Mouse (Mus musculus) ovary, postnatal 10 days (tissue): ENCODE results near the gene Gstt3.

Experiments
- DNase-seq: peaks from one replicate; pipeline ENCODE4 v3.0.0; 2022; ENCODE audit warnings: low spot score

Gstt3 gene

DNA sequence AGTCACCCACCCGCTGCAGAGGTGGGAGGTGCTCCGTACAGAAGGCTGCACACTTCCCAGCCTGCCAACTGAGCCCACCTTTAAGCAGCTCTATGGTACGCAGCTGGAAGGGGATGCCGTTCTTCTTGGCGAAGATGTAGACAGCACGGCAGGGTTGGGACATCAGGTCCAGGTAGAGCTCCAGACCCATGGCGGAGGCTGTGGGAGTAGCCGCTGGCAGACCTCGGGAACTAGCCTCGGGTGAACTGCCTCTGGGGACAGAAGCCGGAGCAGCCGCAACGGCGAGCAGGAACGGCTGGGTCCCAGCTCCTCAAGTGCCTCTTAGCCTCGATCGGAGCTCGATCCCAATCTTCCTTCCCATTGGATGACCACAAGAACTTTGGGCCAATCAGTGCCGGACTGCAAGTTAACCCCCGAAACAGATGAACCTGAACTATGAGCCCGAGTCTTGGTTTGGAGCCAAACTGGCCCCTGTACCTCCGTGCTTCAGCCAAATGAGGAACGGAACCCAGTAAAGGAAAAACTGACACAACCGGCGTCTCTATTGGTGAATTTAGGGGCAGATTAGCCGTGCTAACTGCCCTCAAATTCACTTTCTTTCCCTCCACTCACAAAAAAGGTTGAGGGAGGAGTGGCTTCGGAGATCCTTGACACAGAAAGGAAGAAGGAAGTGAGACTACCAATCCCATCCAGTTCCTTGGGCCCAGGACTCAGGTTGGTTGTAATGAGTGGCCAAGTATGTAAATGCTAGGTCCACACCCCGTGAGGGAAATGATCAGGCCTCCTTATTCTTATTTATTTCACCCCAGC lies at the start of gene Gstt3, which contains the start of gene Gm20441:
Gene Gstt3 (minus strand): TSS at position 646 of the 810 bp plus-strand sequence.
Gene Gm20441 (minus strand): TSS at position 186 of the 810 bp plus-strand sequence.
- no peak for DNase-seq

DNA sequence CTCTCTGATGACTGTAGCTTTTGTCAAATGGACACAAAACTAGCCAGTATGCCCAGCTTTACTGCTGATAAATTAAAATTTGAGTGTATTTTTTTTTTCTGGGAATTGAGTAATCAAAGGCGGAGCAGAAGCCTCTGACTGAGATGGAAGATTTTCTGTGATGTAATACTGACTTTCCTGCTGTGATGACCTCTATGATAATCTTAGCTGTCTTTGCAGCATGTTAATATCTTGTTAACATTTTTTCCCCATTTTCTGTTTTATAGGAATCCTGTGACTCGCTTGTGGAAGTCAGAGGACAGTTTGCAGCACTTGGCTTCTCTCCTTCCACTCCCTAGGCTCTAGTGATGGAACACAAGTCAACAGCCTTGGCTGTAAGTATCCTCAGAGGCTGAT lies 49.1 kb upstream of the Gstt3 start:
- DNase-seq, result no peak

DNA sequence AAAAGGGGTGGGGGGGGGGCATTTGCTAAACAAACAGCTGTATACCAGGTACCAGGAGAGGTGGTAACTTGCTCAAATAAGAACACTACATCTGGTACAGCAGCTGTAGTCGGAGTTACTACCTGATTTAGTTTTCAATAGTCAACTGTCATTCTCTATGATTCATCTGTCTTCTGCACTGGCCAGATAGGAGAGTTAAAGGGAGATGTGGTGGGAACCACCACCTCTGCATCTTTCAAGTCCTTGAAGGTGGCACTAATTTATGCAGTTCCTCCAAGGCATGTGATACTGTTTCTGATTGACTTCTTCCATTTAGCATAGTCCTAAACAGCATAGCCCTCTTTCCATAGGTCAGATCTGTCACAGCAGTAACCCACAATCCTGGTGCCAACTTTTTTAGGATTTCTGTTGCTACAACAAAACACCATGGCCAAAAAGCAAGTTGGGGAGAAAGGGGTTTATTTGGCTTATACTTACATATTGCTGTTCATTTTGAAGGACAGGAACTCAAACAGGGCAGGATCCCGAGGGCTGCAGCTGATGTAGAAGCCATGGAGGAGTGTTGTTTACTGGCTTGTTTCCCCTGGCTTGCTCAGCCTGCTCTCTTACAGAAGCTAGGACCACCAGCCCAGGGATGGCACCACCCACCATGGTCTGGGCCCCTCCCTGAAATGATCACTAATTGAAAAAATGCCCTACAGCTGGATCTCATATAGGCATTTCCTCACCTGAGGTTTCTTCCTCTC lies 48.5 kb upstream of the Gstt3 start:
- DNase-seq, result no peak

DNA sequence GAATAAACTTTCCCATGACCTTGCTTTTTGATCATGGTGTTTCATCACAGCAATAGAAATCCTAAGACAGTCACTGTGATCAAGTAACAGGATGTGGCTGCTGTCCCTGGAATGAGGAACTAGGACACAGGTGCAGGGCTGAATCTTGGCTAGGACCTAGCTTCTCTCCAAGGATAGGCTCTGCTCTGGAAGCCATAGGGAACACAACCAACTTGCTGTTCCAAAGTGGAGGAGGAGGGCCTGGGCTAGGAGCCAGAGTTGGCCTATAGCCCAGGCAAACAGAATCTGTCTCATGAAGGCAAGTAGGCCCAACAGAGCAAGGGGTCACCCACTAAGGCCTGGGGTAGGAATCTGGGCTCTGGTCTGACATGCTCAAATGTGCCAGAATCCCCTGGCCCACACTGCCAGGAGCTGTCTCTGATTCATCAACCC lies 47.3 kb upstream of the Gstt3 start:
- DNase-seq, result no peak

DNA sequence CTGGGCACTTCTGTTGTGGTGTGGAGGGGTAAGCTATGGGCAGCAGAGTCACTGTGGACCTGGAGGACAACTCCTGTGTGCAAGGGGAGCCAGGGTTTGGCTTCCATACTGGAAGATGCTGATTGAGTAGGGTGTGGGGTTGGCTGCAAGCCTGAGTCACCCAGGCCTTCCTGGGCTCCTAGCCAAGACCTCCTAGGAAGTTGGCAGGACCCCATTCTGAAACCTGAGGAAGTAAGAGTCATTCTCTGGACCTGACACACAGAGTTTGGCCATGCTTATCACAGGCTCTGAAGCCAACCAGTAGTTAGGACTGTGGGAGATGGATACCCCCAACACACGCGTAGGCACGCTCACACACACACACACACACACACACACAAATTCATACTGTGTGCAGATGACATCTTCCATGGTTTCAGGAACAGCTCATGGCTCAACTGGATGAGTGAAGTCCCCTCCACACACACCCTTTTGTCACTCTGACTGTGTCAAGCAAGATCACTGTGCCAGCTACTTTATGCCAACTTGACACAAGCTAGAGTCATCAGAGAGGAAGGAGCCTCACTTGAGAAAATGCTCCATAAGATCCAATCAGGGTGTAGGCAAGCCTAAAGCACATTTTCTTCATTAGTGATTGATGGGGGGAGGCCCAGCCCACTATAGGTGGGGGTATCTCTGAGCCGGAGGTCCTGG lies 46.6 kb upstream of the Gstt3 start:
- no peak for DNase-seq

DNA sequence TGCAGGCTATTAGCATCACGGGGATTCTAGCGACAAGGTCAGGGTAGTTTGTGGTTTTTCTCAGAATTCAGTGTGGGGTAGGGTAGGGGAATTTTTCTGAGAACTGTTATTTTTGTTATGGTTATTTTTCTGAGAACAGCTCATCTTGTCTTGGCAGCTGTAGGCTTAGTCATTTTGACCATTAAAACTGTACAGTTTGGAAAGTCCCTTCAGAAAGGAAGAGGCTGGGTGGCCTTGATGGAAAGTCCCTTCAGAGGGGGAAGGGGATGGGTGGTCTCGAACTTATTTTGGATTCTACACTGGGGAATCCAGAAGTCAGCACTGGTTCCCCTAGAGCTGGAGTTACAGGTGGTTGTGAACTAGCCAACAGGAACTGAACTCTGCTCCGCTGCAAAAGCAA lies 43.3 kb upstream of the Gstt3 start:
- DNase-seq, result no peak

DNA sequence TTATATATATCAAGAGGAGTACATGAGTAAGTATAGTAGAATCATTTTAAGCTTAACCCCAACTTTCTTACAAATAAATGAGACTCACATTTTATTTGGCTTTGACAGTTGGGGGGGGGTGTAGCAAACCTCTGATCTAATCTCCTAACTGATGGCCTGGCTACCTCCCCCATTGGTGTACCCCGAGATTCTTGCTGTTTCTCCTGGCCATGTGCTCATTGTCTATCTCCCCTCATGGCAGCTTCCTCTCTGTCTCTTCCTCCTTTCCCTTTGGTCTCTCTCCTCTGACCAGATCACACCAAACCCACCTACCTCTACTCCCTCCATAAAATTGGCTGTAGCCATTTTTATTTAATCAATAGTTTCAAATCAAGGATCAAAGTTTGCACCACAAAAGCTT lies 42.6 kb upstream of the Gstt3 start:
- no peak for DNase-seq

DNA sequence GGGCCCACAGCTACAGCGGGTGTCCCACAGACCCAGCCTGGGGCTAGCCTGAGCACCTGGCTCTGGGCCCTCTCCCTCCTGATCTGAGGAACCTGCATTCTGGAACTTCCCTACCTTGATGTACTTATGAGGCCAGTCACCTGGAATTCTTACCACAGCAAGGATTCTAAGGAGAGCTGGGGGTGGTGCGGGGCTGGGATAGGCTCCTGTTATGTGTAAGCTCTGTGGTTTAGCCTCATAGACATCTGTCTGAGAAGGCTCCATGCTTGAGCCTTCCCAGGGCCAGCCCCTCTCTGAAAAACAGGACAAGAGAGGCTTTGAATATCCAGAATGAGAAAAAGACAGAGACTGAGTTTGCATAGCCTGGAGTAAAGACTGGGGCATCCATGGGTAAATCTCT lies 41.2 kb upstream of the Gstt3 start, which contains the start of gene Gstt4:
Gene Gstt4 (minus strand): TSS at position 101 of the 400 bp plus-strand sequence.
- no peak for DNase-seq

DNA sequence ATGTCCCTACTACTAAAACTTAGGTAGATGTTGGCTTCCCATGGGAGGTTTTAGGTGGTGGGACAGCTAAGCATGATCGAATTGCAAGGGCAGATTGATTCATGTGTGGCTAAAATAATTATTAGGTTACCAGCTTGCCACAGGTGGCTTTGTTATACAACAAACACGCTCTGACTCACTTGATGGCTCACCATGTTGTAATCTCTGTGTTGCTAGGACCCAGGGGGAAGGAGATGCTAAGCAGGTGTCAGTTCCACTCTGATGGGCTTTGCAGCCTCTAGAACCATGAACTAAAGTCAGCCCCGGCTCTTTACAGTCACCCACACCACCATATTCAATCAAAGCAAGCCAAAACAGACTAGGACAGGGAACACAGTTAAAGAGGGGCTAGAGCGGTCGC lies 38.7 kb upstream of the Gstt3 start:
- no peak for DNase-seq

DNA sequence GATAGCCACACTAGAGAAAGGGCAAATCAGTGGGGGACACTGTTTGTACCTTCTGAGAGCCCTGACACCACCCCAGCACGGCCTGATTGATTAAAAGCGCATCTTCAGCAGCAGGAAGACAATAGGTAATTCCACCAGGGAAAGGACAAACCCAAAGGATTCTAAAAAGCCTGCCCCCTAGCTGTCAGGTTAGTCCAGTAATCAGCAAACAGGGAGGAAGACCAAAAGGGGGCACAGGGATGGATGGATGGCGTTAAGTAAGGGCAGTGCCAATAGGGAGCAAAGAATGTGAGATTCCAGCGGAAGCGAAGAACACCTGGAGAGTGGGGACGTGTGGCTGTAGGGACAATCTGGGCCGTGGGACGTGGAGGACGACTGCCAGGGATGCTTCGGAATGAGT lies 37.4 kb upstream of the Gstt3 start:
- no peak for DNase-seq

DNA sequence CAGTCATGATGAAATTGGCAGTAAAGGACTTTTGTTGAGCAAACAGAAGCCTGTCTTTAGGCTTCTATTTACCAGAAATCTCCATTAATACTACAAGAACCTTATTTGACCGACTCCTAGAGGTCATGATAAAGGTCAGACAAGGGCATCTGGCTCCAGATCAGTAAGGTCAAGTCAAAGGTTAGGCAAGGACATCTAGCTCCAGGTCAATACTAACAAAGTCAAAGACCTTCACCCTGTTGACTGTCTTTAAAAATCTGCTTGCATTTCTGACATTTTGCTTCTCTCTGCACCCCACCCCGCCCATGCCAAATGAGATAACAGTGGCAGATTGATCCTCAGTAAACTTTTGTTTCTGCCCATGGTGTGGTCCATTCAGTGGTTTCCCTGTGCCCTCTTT lies 23.0 kb upstream of the Gstt3 start:
- DNase-seq, result no peak

DNA sequence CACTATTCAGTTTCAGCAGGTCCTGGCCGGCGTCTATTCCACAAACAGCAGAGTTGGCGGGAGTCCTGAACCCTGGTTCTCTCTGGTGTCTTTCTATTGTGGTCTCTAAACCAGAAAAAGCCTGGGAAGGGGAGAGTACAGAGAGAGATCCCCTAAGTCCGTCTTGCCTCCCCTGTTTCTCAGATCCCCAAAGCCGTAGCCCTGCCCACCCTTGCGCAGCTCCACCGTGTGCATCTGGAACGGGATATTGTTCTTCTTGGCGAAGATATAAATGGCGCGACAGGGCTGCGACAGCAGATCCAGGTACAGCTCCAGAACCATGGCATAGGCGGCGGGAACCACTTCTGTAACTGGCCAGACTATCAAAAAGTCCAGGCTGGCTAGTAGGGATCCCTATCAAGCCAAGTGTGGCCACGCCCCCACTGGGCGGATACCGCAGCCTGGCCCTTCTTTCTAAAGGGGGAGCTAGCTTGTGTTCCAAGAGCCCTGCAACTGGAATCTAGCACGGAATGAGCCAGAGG lies 17.0 kb upstream of the Gstt3 start, which contains the start of gene Gstt1:
Gene Gstt1 (minus strand): TSS at position 409 of the 521 bp plus-strand sequence.
- DNase-seq, result peak; percentile 7

DNA sequence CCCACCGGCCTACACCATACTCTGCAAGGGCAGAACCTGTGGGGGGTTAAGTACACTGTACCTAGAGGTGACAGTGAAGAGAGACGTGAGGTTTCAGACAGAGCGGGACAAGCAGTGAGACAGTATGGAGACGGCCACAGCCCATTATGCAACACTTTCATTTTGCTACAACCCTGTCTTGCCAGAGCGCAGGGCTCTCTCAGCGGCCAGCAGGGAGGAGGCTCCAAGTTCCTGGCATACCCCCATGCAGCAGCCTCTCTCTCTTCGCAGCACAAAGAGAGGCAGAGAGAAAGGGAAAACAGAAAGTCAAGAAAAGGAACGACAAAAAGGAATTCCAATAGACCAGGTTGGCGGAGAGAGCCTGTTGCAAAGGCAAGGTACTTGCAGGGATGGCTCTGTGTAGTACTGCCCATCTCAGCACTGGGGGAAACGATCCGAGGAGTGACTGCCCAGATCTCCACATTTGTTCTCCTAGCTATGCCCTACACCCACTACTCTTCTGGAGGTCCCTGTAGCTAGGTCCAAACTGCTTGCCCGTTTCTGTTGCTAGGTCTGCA lies 16.5 kb upstream of the Gstt3 start:
- peak; percentile 14 for DNase-seq

DNA sequence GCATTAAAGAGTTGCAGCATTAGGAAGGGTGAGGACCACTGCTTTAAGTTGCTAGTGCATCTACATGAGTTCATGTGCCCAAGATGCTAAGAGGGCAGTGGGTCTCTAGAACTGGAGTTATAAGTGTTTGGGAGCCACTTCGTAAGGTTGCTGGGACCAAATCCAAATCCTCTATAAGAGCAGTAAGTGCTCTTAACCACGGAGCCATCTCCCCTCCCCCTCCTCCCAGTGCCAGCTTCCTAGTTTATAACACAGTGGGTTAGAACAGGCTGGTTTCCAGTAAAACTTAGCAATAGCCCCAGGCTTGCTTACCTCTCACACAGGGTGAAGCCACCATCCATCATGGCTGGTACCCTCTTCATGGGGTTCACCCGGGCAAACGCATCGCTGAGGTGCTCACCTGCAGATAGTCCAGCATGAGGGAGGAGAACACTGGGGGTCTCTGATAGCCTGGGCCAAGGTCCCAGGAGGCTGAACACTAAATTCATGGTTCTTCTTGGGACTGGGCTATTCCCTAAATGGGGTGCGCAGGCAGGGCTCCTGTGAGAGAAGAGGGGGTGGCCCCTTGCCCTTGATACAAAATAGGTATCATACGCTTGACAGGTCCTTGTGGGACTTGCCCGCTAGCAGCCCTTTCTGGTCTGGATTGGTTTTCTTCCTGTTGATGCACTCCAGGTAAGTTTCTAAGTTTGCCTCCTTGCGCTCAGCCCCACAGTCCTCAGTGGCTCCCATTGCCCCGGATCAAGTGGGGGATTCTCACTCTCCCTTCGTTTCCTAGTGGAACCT lies 15.7 kb upstream of the Gstt3 start:
- no peak for DNase-seq

DNA sequence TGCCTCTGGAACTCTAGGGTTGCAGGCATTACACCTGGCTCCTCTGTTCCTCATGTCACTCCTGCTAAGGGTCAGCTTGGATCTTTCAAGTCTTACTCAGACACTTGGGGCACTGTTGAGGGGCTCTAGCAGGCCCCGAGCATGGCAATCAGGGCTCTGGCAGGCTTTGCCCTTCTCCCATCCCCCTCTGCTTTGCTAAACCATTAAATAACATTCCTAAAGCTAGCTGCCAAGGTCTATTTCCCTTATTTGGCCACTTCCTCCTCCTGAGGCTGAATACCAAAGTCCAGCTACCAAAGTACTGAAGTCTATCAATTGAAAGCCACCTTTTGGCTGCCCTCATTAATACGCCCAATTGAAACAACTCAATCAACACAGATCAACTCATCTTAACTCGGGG lies 13.7 kb upstream of the Gstt3 start:
- DNase-seq, result no peak

DNA sequence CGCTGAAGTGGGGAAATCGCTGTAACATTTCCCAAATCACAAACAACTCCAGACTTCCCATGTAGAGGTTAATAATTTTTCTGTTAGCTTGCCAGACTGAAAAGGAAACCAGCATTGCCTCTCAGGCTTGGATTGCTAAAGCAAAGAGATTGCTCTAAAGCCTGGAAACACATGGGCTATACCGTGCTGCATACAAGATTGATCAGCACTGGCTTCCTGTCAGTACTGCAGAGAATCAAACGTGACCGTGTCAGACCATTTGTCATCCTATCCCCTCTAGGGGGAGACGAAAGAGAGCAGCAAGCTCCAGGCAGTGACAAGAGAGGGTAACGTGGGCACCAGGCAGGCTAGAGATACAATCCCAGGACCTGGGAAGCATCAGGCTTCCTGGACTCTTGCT lies 9.6 kb upstream of the Gstt3 start:
- no peak for DNase-seq

DNA sequence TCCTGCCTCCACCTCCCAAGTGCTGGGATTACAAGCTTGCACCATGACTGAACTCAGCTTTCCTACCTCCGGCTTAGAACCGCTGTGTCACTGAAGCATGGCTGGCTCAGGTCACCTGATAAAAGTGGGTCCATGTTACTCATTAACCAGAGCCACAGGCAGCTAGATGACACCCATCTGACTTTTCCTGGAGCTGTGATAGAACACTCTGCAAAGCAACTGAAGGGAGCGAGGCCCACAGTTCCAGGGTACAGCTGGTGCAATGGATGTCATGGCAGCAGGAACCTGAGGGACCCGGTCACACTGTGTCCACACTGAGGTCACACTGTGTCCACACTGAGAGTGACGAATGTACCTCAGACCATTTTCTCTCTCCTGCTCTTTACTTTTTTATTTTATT lies 8.6 kb upstream of the Gstt3 start:
- DNase-seq, result no peak

DNA sequence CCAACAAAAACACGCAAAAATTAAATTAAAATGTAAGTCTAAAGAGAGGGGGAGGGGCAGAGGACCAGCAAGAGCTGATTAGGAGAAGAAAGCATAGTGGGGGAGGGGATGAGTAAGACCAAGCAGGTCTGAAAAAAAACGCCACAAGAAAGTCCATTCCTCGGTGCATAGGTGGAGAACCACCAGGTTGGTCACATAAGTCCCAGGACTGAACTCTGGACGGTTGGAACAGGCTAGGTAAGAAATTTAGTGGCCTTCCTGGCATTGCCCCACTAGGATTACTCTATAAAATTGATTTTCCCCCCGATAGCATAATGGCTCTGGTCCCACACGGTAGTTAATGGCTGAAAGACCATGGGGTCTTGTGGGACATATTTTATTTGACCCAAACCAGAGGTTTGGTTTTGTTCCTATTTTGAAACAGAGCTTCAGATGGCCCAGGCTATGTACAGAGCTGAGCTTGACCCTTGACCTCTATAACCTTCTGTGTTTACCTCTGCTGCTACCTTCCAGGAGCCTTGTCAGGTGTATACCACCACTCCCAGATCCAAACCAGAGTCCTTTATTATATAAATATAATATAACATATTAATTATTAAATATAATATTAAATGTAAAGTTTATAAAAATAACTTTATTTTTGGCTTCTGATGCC lies 8.0 kb upstream of the Gstt3 start:
- no peak for DNase-seq

DNA sequence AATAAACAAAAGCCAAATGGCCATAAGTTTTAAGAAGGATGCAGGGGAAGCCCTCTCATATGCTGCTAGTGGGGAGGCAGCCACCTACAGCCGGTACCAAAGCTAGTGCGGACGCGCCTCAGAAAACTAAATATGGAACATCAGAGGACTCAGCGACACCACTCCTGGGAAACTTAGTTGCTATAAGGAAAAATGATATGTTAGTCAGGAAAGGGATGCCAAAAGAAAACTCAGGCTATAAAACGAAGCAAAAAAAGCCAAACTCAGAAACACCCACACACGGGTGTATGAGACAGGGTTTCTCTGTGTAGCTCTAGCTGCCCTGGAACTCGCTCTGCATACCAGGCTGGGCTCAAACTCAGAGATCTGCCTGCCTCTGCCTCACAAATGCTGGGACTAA lies 7.1 kb upstream of the Gstt3 start:
- no peak for DNase-seq

DNA sequence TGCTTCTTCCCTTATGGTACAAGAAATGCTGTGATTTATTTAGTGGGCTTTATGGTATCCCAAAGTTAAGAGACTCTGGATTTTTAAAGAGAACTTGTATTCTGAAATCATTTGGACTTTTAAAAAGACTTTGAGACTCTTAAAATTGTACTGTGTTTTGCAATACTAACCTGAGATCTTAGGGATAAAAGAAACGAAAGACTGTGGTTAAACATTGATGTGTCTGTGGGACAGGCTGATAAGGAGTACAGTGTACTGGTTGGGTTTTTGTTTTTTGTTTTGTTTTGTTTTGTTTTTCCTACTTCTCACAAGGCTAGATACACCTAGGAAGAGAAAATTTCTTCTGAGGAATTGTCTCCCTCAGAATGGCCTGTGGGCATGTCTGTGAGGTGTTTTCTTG lies 4.2 kb upstream of the Gstt3 start:
- DNase-seq, result no peak
